Mouse (Mus musculus) kidney, postnatal 14 days (tissue): ENCODE measurements at regions not wholly inside any gene's neighbourhood (a gene's known extent, or its start where the extent isn't known, plus 50 kb on each side); places are given as distances from the start of the nearest gene placed in this dataset.
"Not testable (repeated sequence)": the region's sequence is repeated elsewhere in the genome, so short reads cannot be mapped to it uniquely, and the experiment has no call there.

Experiments used
- DNase-seq: peaks from one replicate; pipeline ENCODE4 v3.0.0; 2022; ENCODE audit warnings: mixed read lengths

DNA sequence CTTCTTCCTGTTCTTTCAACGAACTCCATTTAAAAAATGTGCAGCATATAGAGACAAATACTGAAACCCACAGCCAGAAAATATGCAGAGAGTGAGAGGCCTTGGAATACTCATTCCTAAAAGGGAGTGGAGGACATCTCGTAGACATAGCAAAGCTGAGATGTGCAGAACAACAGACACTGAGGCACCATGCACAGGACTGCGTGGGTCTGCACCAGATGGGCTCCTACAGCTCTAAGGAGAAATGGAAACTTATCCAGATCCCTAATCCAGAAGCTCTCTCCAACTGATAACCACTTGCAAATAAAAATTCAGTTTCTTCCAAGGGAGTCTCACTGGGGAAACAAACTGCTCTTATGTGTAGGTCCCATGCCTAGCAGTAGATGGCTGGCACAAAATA is 101.6 kb downstream of the Slc25a24 start:
- no peak for DNase-seq

DNA sequence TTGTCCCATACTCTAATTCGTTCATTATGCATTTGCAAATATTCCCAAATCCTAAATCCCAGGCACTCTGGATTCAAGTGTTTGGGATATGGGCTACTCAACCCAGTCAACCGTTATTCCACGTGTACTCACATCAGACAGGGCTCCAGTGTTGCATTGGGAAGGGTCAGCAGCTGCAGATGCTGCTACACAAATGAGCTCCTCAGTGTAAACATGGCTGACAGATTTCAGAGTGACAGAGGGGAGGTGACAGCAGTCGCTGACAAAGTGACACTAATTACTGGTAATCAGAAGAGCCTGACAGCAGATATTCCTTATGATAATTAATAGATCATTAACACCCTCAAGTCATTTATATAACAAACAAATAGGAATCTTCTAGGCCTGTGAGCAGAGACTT is 106.2 kb upstream of the Vav3 start:
- no peak for DNase-seq

DNA sequence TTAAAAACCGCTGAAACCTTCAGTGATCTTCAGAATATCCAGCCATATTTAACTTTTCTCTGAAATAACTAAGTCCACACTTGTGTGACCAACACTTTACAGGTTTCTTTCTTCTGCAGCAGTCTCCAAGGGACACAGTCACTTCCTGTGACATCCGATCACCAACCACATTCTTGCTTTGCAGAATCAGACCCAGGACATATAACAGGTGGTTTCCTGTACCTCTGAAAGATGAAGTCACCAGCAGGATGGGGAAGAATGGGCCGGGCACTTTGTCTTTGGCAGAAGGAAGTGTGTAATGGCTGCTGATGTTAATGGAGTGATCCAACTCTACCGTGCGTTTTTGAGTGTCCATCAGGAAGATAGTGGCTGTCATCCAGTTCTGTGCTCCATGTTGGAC is 103.5 kb upstream of the Vav3 start:
- no peak for DNase-seq

DNA sequence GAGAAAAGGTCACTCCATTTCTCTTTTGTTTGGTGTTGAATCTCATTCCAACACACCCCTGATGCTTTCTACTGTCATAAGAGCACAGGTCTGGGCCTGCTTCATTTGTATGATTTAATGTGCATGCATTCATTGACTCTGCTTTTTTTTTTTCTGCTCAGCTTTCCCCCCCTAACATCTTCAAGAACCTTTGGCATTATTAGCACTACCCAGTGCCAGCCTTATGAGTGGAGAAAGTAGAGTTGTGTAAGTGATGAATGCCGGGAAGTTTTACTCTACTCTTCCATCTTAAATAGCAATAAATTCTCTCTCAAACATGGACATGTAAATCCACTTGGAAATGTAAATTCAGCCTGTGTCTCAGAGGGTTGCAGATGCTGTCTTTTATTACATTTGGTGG is 97.0 kb upstream of the Vav3 start:
- DNase-seq: no peak

DNA sequence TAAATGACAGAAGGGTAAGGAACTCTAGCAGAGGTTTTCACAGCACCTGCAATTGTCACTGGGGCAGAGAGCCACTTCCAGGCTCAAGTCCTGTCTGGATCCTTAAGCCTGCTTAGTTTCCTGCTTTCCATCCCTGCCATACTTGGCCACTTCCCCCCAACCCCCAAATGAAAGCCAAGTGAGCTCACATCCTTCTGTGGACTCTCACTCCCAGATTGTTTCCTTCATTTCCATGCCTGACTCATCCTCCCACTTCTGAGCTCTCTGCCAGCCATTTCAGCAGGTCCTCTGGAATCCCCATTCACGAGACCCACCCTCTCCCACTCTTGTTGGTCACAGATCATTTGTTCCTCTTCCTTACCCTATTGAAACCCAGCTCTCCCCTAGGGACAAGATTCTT is 91.7 kb upstream of the Vav3 start:
- no peak for DNase-seq

DNA sequence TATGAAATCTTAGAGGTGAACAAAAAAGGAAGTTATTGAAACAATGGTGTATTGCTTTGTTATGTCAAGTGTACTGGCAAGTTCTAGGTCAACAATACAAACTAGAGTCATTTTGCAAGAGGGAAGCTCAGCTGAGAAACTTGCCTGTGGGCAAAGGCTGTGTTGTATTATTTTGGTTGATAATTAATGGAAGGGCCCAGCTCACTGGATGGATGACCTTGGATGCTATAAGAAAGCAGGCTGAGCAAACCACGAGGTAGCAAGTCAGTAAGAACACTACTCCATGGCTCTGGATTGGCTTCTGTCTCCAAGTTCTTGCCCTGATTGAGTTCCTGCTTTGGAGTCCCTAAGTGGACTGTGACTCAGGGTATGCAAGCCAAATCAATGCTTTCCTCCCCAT is 91.1 kb upstream of the Vav3 start:
- DNase-seq: peak; percentile 27

DNA sequence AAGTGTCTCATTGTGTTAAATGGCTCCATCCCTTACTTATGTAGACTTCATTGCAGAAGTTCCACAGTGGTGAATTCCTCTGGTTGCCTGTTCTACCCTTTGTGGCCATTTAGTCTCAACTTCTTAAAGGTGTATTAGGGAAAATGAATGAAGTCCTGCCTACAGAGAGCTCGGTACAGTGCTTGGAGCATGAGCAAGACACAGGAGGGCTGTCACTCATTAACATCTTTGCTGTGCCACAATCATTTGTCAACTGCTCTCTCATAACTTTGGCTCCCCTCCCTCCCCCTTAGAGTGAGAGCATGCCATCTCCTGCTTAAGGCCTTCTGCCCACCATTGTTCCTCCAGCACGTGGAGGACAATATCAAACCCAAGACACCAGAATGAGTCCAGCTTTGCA is 90.5 kb upstream of the Vav3 start:
- no peak for DNase-seq

DNA sequence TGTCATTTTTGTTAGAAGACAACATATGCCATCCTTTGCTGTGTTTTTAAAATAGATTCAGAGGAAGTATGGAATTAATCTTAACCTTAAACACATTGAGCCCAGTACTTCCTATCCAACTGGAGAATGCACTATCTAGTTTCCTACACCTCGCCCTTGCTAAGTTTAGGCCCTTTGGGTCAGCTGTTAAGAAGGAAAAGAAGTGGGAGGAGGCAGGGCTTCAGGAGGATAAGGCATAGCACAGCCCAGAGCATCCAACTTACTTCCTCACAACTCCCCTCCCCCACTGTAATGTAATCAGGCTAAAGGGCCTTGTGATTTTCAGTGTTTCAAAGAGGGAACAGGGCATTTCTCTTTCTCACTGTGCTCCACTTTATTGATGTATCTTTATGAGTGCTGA is 88.7 kb upstream of the Vav3 start:
- DNase-seq: peak; percentile 15

DNA sequence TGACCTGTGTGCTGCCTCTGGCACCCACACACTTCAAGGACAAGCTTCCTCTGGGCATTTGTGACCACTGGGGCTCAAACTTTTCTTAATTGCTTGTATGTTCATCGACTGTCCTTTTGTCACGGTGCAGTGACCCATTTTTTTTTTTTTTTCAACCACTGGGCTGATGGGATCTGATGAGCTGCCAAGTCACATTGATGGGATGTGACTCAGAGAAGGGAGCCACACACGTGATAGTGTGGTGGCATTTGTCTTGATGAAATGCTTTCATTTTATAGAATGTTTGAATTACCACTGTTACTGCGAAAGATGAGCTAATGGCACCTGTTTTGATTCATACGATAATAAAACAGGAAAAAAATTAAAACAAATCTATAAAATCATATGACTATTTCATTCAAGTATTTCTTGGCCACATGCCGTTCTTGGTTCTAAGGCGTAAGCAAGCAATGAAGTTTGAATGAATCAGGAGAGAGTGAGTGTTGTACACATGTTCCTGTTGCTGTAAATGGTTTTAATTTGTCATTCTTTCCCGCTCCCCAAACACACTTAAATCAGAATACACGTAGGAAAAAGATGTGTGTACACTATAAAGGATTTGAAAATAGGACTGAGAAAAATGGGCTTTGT is 86.3 kb upstream of the Vav3 start:
- no peak for DNase-seq

DNA sequence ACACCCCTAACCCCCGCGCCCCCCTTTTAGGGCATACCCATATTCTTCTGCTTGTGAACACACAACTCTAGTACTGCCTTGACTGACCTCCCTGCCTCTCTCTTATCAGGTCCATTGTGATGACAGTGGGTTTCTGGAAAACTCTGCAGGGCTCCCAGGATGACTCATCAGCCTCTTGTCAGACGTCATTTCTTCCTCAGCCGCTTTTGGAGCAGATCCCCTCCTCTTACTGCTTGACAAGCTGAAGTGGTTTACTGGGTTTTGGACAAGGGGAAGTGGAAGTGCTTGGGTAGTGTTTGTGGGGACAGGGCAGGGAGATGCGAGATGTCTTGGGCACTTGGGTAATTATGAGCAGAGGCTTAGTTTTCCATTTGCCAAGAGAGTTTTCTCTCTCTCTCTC is 85.5 kb upstream of the Vav3 start:
- DNase-seq: no peak

DNA sequence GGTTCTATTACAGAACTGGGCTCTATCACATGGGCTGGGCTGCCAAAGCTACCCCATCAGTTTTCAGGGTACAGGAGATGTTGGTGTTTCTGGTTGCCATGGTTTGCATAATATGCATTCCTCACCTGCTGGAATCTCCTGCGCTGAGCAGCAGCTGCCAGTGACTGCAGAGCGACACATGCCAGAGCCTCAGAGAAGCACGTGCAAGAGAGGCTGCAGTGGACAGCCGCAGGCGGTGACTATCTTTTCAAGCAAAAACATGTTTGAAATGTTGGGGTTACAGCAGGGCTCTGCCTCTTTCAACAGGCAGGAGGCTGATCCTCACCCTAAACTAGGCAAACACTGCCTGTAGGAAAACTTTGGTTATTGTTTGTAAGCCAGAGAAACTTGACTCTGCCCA is 83.7 kb upstream of the Vav3 start:
- no peak for DNase-seq

DNA sequence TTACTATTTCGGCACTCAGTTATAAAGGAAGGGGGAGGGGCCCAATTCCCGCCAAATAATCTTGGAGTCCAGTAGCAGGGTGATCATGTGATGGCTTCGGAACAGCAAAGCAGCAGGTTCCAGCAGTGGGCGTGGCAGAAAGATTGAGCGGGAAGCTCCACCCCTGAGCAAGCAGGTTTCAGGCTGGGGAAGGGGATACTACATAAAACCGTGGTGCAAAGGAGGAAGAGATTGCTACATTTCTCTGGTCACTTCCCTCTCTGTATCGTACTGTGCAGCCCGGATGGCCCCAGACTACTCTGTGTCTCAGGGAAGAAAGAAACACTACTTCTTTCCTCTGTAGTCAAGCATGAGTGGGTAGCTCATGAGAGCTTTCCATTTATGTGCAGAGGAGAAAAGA is 73.5 kb upstream of the Vav3 start:
- not testable (repeated sequence) for DNase-seq

DNA sequence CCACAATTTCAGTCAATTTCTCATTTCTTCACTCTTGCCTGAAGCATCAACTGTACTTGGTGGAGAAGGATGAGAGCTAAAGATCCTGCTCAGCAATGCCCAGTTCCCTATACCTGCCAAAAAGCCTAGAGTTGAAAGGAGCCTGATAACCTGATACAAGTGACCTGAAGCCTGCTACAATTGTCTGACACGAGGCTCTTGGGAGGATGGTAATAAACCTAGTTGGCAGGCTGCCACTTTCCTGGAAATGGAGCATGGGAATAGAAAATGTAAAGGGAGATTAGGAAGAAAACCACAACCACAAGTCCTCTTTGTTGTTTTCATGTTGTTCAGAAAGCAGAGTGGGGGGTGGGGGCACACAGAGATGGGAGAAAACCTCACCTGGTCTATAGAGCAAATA is 69.7 kb upstream of the Vav3 start:
- no peak for DNase-seq

DNA sequence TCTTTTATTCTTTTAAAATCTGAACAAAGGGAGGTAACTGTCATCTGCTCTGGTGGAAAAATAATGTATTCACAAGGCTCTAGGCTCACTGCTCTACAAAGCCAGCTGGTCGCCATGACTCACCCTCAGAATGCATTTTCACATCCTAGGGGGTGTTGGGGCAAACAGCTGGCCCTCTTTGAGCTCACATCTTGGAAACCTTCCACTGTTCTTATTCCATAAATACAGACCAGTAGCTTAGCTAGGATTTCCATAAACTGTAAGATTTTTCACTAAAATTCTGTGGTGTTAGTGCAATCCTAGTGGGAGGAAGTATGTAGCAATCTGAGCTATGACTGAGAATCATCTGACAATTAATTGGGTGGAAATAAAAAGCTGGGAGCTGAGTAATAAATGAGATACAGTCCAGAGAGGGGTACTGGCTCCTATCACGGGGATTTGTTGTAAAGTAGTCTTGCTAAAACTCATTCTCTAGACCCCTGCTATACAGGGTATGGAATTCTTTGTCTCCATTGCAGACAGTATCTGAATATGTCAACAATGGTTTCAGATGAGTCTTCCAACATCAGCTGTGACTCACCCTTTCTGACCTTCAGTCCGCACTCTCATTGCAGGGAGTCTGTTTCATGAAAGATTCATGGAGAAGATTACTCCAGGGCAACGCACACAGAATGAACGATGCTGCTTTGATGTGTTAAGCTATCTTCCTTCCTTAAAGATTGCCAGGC is 67.2 kb upstream of the Vav3 start:
- no peak for DNase-seq

DNA sequence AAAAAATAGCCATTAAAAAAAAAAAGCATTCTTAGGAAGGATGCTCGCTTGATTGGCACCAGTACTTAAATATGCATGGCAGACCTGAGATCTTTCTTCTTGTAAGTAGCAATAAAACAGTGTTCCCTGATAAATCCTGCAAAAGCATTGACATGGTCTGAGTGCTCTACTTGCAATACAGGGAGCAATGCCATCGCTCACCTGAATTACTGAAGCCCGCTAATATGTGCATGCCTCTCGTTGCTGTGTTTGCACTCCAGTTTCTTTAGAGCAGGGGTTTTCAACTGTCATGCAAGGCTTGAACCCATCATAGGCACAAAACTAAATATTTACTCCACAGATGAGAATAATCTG is 66.7 kb upstream of the Vav3 start:
- DNase-seq: no peak

DNA sequence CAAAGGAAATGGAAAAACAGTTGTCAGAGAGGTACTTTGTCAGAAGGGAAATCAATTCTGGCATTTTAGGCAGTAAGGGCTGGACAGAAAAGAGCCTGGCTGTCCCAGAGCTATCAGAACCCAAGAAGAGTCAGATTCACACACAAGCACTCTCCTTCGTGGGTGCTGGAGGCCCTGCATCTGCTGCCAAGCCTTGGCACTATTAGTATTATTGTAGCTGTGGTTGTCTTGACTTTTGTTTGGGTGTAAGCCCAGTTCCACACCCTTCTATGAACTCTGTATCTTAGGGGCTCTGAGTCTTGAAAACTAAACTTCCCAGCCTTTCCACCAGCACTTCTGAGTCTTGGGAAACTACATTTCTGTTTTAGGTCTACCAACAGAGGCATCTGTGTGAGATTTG is 61.4 kb upstream of the Vav3 start:
- no peak for DNase-seq

DNA sequence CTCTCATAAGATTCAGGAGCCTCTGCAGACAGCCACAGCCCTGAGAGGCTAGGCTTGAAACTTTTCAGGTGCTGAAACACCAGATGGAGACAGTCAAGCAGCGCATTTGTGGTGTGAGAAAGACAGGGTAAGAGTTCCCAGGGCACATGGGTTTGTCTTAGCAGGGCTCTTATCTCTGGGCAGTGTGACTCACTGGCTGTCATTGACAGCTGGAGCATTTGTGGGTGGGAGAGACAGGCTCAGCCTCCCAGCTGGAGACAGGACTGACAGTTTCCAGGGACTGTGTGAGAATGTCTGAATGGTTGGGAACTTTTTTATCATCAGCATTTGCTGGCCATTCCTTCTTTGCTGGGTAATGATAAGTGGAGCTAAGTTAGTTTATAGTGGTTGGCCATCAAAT is 53.9 kb upstream of the Vav3 start:
- DNase-seq: no peak
